Mouse (Mus musculus) C2C12 (cell line): Measurements from ENCODE around the gene Commd1.

ENCODE experiments used
- CTCF ChIP-seq: IDR thresholded peaks from one replicate; pipeline ENCODE4 v1.5.1; 2011; ENCODE audit not compliant: control insufficient read depth, insufficient read depth, insufficient read length
- FOSL1 ChIP-seq: IDR thresholded peaks from one replicate; pipeline ENCODE4 v1.8.0; 2011; ENCODE audit warnings: mild to moderate bottlenecking, low read length; ENCODE audit not compliant: poor library complexity, insufficient read depth, severe bottlenecking
- MAX ChIP-seq: IDR thresholded peaks from one replicate; pipeline ENCODE4 v1.6.1; 2011; ENCODE audit warnings: mild to moderate bottlenecking, control low read depth
- MYOG ChIP-seq: IDR thresholded peaks from one replicate; pipeline ENCODE4 v1.6.1; 2011; ENCODE audit not compliant: control insufficient read depth, insufficient read length; ENCODE audit errors: extremely low read depth
- USF1 ChIP-seq: IDR thresholded peaks from one replicate; pipeline ENCODE4 v1.6.1; 2011; ENCODE audit warnings: low read depth, mild to moderate bottlenecking, control low read depth, moderate library complexity

- TF ChIP-seq CTCF (no peak), USF1 (no peak), MAX (no peak), FOSL1 (no peak), MYOG (no peak)
Observed at GRCm38 (mm10) chr11:22891242-22891641, 90.9 kb downstream of the Commd1 start.
